Mouse (Mus musculus): ENCODE measurements at regions not wholly inside any gene's neighbourhood (a gene's known extent, or its start where the extent isn't known, plus 50 kb on each side); places are given as distances from the start of the nearest gene placed in this dataset.
A peak's percentile ranks its signal among the peaks of the same experiment; 100 is the strongest.

- peak in 1 of 2 experiments; percentile 15 for DNase-seq (ENCODE audit: extremely low spot score in 1 of 2, low spot score in 1 of 2)
Measured at GRCm38 (mm10) chr2:114938416-114939147, 283.8 kb upstream of the Dph6 start.

- no peak for DNase-seq (ENCODE audit: extremely low spot score in 1 of 2, low spot score in 1 of 2)
Measured at GRCm38 (mm10) chr2:114966111-114966510, 311.3 kb upstream of the Dph6 start.

- peak; percentile 2 to 11 for DNase-seq (ENCODE audit: extremely low spot score in 1 of 2, low spot score in 1 of 2)
Measured at GRCm38 (mm10) chr2:114968651-114969050, 313.9 kb upstream of the Dph6 start.

- DNase-seq (ENCODE audit: extremely low spot score in 1 of 2, low spot score in 1 of 2): no peak
Measured at GRCm38 (mm10) chr2:114993419-114993818, 338.7 kb upstream of the Dph6 start.

- DNase-seq (ENCODE audit: extremely low spot score in 1 of 2, low spot score in 1 of 2): no peak
Measured at GRCm38 (mm10) chr2:114993882-114994281, 339.1 kb upstream of the Dph6 start.

- no peak for DNase-seq (ENCODE audit: extremely low spot score in 1 of 2, low spot score in 1 of 2)
Measured at GRCm38 (mm10) chr2:114994691-114995347, 340.1 kb upstream of the Dph6 start.

GRCm38 (mm10) chr2:115013916-115014315 is 359.2 kb upstream of the Dph6 start:
- DNase-seq (ENCODE audit: extremely low spot score in 1 of 2, low spot score in 1 of 2): no peak

- DNase-seq (ENCODE audit: extremely low spot score in 1 of 2, low spot score in 1 of 2): no peak
Measured at GRCm38 (mm10) chr2:115026777-115027176, 372.0 kb upstream of the Dph6 start.

- DNase-seq (ENCODE audit: extremely low spot score in 1 of 2, low spot score in 1 of 2): no peak
Measured at GRCm38 (mm10) chr2:115031134-115031533, 376.4 kb upstream of the Dph6 start.

- peak; percentile 15 to 51 for DNase-seq (ENCODE audit: extremely low spot score in 1 of 2, low spot score in 1 of 2)
Measured at GRCm38 (mm10) chr2:115036205-115036604, 381.4 kb upstream of the Dph6 start.

- DNase-seq (ENCODE audit: extremely low spot score in 1 of 2, low spot score in 1 of 2): peak in 1 of 2 experiments; percentile 39
Measured at GRCm38 (mm10) chr2:115042299-115042785, 387.6 kb upstream of the Dph6 start.

- no peak for DNase-seq (ENCODE audit: extremely low spot score in 1 of 2, low spot score in 1 of 2)
Measured at GRCm38 (mm10) chr2:115056327-115057070, 401.7 kb upstream of the Dph6 start.

- no peak for DNase-seq (ENCODE audit: extremely low spot score in 1 of 2, low spot score in 1 of 2)
Measured at GRCm38 (mm10) chr2:115057200-115057599, 402.4 kb upstream of the Dph6 start.

GRCm38 (mm10) chr2:115067489-115068163 is 412.9 kb upstream of the Dph6 start:
- no peak for DNase-seq (ENCODE audit: extremely low spot score in 1 of 2, low spot score in 1 of 2)

- DNase-seq (ENCODE audit: extremely low spot score in 1 of 2, low spot score in 1 of 2): no peak
Measured at GRCm38 (mm10) chr2:115069704-115070103, 414.9 kb upstream of the Dph6 start.

GRCm38 (mm10) chr2:115070123-115070522 is 415.4 kb upstream of the Dph6 start:
- DNase-seq (ENCODE audit: extremely low spot score in 1 of 2, low spot score in 1 of 2): no peak

- peak in 1 of 2 experiments; percentile 13 for DNase-seq (ENCODE audit: extremely low spot score in 1 of 2, low spot score in 1 of 2)
Measured at GRCm38 (mm10) chr2:115070666-115071065, 415.9 kb upstream of the Dph6 start.

- no peak for DNase-seq (ENCODE audit: extremely low spot score in 1 of 2, low spot score in 1 of 2)
Measured at GRCm38 (mm10) chr2:115081563-115082291, 427.0 kb upstream of the Dph6 start.

GRCm38 (mm10) chr2:115082292-115082809 is 427.6 kb upstream of the Dph6 start:
- no peak for DNase-seq (ENCODE audit: extremely low spot score in 1 of 2, low spot score in 1 of 2)

Measured in frontal cortex, adult 2 months (tissue).